Mouse (Mus musculus) kidney, adult 2 months (tissue): ENCODE results near the gene Ggt5.

Source experiments
- CTCF ChIP-seq: fragments of 200-500 bp; conservative IDR thresholded peaks from 2 replicates; pipeline ENCODE4 v1.5.1; 2011; ENCODE audit warnings: low read depth, mild to moderate bottlenecking, control low read depth, low read length, moderate library complexity, mixed read lengths; ENCODE audit not compliant: insufficient read depth, insufficient read length
- POLR2A ChIP-seq: fragments of 200-500 bp; IDR thresholded peaks from one replicate; pipeline ENCODE4 v1.6.1; 2011; ENCODE audit warnings: low read depth, low read length, control low read depth

- TF ChIP-seq POLR2A (no peak), CTCF (no peak)
Observed at GRCm38 (mm10) chr10:75637711-75638110, 48.6 kb downstream of the Ggt5 start.
